Mouse (Mus musculus) lung, postnatal 14 days (tissue): Measurements from ENCODE around the gene Tmem87a.
A peak's percentile ranks its signal among the peaks of the same experiment; 100 is the strongest.

Experiments used
- DNase-seq: peaks from one replicate; pipeline ENCODE4 v3.0.0; 2021

Gene Tmem87a

GRCm38 (mm10) chr2:120403986-120404822 lies at the start of gene Tmem87a:
Gene Tmem87a, minus strand, starts transcription at chr2:120404113.
- peak; percentile 95 for DNase-seq

- DNase-seq: no peak
Measured at GRCm38 (mm10) chr2:120452600-120452999, 48.7 kb upstream of the Tmem87a start.

GRCm38 (mm10) chr2:120450724-120451123 lies 46.8 kb upstream of the Tmem87a start:
- no peak for DNase-seq

- no peak for DNase-seq
Measured at GRCm38 (mm10) chr2:120447306-120447705, 43.4 kb upstream of the Tmem87a start.

DNA sequence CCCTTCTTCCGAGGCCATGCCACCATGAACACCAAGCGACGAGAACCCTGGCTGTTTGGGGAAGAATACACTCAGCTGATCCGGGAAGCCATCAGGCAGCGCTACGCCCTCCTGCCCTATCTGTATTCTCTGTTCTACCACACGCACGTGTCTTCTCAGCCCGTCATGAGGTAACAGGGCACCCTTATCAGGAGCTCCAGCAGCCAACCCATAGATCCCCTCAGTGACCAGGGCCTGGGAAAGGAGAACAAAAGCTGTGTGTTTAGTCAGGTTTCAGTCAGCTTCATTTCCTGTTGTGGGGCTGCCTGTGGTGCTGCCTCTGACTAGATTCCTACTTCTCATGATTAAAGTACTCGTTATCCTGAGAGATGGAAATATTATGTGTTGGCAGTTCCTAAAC lies 42.5 kb upstream of the Tmem87a start:
- no peak for DNase-seq

DNA sequence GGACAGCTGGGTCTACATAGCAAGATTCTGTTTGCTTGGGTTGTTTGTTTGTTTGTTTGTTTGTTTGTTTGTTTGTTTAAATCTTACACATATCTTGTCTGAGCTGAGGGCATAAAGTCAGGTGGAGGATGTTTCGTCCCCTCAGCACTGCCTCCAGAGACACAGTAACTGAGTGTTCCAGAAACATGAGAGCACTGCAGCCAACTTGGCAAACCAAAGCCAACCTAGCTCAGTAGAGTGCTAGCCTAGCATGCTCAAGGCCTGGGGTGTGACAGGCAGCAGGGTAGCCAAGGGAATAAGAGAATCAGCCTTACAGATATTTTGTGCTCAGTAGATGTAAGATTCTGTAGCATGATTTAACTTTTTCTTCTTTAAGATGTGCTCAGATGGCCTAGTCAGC lies 40.6 kb upstream of the Tmem87a start:
- DNase-seq: no peak

DNA sequence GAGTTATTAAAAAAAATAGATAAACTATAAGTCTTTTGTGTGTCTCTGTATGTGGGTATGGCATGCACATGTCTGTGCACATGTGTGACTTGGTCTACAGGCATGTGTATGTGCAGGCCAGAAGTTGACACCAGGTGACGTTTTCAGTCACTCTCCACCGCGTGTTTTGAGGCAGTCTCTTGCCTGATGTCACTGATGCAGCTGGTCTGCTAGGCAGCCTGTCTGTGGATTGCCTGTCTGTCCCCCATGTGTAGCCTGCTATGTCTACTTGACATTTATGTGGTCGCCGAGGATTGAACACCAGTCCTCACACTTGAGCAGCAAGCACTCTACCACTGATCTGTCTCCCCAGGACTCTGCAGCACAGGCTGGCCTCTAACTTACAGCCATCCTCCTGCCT lies 20.5 kb upstream of the Tmem87a start:
- no peak for DNase-seq

GRCm38 (mm10) chr2:120414738-120415414 lies 11.0 kb upstream of the Tmem87a start:
- no peak for DNase-seq

DNA sequence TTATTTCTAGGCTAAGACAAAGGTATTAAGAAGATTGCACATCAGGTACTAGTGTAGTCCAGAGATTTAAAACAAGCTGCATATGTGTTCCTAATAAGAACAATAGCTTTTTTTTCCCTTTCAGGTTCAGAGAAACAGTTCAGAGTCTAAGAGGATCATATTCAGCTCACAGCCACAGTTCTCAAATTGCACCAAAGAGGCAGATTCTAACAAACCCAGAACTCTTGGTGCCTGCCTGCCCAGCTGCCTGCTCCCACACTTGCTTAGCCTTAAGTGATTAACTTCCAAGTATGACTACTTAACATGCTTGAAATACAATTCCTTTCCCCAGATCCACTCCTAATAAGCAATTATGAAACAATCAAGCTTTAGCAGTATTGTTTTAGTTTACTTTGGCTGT lies 10.2 kb upstream of the Tmem87a start:
- DNase-seq: no peak

DNA sequence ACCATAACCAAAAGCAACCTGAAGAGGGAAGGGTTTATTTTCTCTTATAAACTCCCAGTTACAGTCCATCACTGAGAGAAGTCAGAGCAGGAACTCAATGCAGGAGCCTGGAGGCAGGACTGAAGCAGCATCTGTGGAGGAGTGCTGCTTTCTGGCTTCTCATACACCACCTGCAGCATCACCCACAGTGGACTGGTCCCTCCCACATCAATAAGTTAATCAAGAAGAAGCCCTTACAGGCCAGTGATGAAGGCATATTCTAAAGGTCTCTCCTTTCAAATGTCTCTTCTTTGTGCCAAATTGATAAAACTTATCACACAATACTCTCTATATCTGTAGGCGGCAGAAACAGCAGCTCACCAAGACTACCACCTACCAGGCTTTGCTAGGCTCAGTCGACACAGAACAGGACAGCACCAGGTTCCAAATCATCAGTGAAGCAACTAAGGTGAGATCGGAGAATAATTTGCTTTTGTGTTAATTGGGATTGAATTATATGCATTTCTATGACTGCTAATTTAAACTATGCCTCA lies 7.2 kb upstream of the Tmem87a start:
- no peak for DNase-seq

DNA sequence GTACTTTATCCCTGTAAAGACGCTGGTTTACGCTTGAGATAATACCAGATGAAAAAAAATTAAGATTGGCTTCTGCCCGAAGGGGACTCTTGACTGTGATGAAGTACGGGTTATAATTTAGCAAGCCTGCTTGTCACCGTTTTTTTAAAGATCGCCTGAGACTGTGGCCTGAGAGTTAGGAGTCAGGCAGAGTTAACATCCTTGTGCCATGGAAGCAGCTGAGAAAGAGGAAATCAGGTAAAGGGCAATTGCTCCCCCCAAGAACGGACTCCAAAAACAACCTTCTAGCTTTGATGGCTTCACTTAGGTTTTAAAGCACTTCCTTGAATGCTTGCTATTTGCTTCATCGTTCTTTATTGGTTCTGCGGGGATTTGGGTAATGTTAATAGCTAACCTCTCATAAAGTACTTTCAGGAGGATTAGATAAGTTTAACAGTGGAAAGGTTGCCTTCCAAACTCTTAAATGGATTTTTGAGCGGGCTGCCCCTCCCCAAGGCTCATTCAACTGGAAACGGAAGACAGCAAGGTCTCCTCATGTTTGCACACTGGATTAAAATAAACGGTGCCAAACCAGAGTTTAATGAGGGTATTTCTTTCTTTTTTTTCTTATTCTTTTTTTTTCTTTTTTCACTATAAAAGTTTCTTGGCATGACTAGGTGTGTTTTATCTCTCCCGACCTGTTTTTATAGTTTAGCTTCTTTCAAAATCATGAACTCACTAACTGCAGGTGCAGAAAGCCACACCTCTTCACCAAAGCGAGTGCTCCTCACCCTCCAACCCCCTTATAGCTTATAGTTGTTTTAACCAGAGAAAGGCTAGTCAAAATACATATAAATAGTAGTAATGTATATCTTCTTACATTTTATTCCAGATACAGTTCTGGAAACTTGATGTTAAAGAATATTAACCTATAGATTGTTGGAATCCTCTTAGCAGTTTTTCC lies 1.2 kb upstream of the Tmem87a start:
- peak; percentile 15 for DNase-seq

DNA sequence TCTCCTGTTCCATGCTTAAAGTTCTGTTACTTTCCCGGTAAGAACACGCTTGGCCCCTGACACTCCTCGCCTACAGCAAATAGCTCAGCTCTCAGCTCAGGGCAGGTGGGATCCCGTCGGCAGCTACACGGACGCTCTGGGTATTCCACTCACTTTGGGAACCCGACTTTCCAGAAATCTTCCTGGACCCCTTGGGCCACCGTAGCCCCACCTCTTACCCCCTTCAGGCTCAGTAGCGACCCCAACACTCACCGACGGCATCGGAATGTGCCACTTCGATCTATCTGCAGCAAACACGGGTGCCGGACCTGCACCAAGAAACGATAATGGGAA lies 294 bp downstream of the Tmem87a start, which contains the start of gene Ganc:
Ganc (plus strand) TSS at position 244 of the 333 bp plus-strand sequence.
- DNase-seq: no peak

DNA sequence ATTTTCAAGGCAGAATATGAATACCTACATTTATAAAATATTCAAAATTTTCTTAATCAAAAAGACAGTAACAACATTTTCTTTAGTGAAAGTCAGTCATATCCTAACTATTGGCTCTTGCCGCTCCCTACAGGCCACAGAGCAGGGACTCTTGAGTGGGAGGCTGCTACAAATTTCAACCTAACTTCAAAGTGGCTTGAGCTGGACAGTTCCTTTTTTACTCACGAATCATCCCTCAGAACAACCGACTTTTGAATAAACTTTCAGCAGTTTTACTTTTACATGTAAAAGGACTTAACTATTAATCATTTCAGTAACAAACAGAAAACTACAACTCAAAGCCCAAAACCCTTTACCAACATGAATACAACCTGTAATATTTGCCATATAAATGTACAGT lies 1.1 kb downstream of the Tmem87a start:
- no peak for DNase-seq

DNA sequence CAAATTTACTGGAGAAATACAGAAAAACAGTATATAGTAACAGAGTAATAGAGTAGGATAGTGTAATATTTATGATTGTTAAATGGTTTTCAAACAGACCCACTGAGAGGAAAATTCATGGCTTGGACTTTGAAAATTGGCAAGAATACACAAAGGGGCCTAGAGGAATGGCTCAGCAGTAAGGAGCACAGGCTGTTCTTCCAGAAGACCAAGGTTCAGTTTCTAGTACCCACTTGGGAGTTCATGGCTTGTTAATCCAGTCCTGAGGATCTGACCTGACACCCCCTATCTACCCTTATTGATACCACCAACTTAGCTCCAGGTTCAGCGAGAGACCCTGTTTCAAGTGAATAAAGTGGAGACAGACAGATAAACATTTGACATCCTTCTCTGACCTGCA lies 6.0 kb downstream of the Tmem87a start:
- no peak for DNase-seq

- no peak for DNase-seq
Measured at GRCm38 (mm10) chr2:120392406-120392805, 11.5 kb downstream of the Tmem87a start.

GRCm38 (mm10) chr2:120390934-120391333 lies 13.0 kb downstream of the Tmem87a start:
- no peak for DNase-seq

- no peak for DNase-seq
Measured at GRCm38 (mm10) chr2:120389376-120389775, 14.5 kb downstream of the Tmem87a start.

DNA sequence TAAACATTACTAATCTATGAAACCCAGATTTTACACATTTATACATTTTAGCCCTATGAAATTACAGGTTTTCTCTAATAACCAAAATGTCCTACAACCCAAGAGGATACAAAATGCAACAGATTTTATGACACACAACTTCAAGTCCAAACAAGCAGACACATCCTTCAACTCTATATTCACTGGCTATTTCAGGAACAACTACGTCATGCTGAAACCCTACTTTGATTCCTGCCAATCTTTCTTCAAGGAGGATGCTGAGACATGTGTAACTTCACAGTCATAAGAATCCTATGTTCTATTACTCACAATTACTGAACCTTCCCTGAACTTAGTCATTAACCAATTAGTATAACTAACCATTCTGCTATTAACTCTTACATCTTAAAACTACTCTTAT lies 16.6 kb downstream of the Tmem87a start:
- DNase-seq: no peak

- DNase-seq: no peak
Measured at GRCm38 (mm10) chr2:120386264-120386663, 17.6 kb downstream of the Tmem87a start.

DNA sequence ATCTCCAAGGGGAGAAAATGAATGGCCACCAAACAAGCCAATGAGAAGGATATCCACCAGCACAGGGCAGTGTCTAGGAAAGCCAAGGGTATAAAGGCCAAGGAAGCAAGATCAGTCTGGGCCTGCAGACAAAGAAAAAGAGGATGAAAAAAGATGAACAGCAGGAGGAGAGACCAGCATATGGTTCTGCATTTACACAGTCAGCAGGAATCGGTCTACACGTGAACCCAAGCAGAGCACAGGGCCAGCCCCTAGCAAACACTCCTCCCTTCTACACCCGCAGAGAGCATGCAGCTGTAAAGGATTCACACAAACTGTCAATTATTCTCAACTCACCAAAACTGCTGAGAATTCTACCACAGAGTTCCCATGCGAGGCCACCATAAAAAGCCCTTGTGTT lies 30.1 kb downstream of the Tmem87a start:
- no peak for DNase-seq

DNA sequence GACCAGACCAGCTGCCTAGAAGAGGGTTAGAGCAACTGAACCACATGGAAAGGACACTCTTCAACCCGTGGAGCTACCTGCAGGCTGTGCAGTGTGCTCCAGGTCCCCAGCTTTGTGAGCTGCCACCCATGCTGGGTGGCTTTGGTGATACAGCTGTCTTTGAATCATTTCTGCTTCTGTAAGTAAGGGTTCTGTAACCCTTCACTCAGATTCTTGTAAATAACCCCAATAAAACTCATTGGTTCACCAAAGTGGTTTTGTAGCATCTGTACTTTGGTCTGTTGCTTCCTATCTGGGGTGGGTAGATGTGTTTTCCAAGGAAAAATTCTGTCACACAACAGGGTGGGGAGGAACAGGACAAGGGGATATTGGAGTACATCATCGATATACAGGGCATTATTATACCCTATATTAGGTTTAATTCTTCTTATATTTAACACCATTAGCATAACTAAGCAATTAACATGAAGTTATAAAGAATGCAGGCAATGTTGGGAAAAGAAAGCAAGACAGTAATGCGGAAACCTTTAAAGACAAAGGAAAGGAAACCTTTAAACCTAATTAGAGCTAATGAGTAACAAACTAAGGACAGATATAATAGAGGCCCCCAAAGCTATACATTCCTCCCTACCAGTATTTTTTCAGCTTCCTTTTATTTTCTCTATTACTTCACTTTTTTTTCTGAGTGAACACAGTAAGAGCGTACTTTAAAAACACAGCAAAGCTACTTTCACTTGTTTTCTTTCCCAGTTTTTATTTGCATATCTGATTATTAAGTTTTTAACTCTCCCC lies 36.3 kb downstream of the Tmem87a start:
- no peak for DNase-seq

DNA sequence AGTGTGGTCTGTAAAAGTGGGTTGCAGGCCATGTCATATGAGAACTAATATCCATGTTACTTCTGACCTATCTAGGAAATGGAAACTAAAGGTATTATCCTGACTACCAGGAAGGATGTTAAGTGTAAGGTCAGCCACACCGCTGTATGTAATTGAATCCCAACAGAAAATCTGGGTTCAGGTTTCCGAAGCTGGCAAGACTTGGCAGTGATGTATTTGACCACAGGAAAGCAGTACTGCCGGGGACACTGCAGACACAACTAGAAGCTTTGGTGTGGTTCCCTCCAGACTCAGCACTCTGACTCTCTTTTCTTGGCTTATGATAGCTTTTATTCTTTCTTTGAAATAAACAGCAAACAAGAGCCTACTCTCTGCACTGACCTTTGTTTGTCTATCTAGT lies 37.4 kb downstream of the Tmem87a start:
- no peak for DNase-seq
